Mouse (Mus musculus) T-helper 1 cell (primary cell): ENCODE measurements around the gene Atrnl1.
"Not testable (repeated sequence)": the region's sequence is repeated elsewhere in the genome, so short reads cannot be mapped to it uniquely, and the experiment has no call there.

Experiments used
- in situ Hi-C: fragments of 300-600 bp; cut with MboI, MseI; formaldehyde crosslinking; loops from one replicate; pipeline ENCODE4 v1.15.1; 2025; ENCODE audit warnings: high pct_unique_total_duplicates

Gene Atrnl1

GRCm38 (mm10) chr19:57817736-57818135 lies 206.9 kb downstream of the Atrnl1 start:
- in situ Hi-C loops, result no loop called here

- in situ Hi-C loops, result no loop called here
Observed at GRCm38 (mm10) chr19:57823446-57823845, 212.6 kb downstream of the Atrnl1 start.

GRCm38 (mm10) chr19:57825271-57826207 lies 214.7 kb downstream of the Atrnl1 start:
- in situ Hi-C loops, result no loop called here

- in situ Hi-C loops, result no loop called here
Observed at GRCm38 (mm10) chr19:57833083-57833482, 222.2 kb downstream of the Atrnl1 start.

GRCm38 (mm10) chr19:57837882-57838281 lies 227.0 kb downstream of the Atrnl1 start:
- in situ Hi-C loops, result no loop called here

- in situ Hi-C loops, result no loop called here
Observed at GRCm38 (mm10) chr19:57838546-57838945, 227.7 kb downstream of the Atrnl1 start.

- in situ Hi-C loops, result no loop called here
Observed at GRCm38 (mm10) chr19:57849915-57850314, 239.1 kb downstream of the Atrnl1 start.

- in situ Hi-C loops, result no loop called here
Observed at GRCm38 (mm10) chr19:57868350-57868749, 257.5 kb downstream of the Atrnl1 start.

GRCm38 (mm10) chr19:57870871-57871270 lies 260.0 kb downstream of the Atrnl1 start:
- in situ Hi-C loops, result no loop called here

- in situ Hi-C loops, result no loop called here
Observed at GRCm38 (mm10) chr19:57876057-57876456, 265.2 kb downstream of the Atrnl1 start.

- in situ Hi-C loops, result no loop called here
Observed at GRCm38 (mm10) chr19:57877343-57877742, 266.5 kb downstream of the Atrnl1 start.

- in situ Hi-C loops, result no loop called here
Observed at GRCm38 (mm10) chr19:57878583-57878982, 267.7 kb downstream of the Atrnl1 start.

GRCm38 (mm10) chr19:57879841-57880240 lies 269.0 kb downstream of the Atrnl1 start:
- in situ Hi-C loops, result not testable (repeated sequence)

GRCm38 (mm10) chr19:57881927-57882326 lies 271.1 kb downstream of the Atrnl1 start:
- in situ Hi-C loops, result no loop called here

GRCm38 (mm10) chr19:57888871-57889270 lies 278.0 kb downstream of the Atrnl1 start:
- in situ Hi-C loops, result no loop called here

GRCm38 (mm10) chr19:57889741-57890140 lies 278.9 kb downstream of the Atrnl1 start:
- in situ Hi-C loops, result no loop called here

- in situ Hi-C loops, result no loop called here
Observed at GRCm38 (mm10) chr19:57890954-57891353, 280.1 kb downstream of the Atrnl1 start.

GRCm38 (mm10) chr19:57894191-57894590 lies 283.4 kb downstream of the Atrnl1 start:
- in situ Hi-C loops, result no loop called here

- in situ Hi-C loops, result no loop called here
Observed at GRCm38 (mm10) chr19:57900037-57900436, 289.2 kb downstream of the Atrnl1 start.

GRCm38 (mm10) chr19:57909466-57909865 lies 298.6 kb downstream of the Atrnl1 start:
- in situ Hi-C loops, result no loop called here

- in situ Hi-C loops, result no loop called here
Observed at GRCm38 (mm10) chr19:57910650-57911049, 299.8 kb downstream of the Atrnl1 start.

- in situ Hi-C loops, result no loop called here
Observed at GRCm38 (mm10) chr19:57916325-57916724, 305.5 kb downstream of the Atrnl1 start.

- in situ Hi-C loops, result no loop called here
Observed at GRCm38 (mm10) chr19:57922991-57923390, 312.2 kb downstream of the Atrnl1 start.
